Mouse (Mus musculus): ENCODE measurements around the gene Klhdc1.

- TF ChIP-seq CTCF (IDR thresholded peaks at IDR 0.05; ENCODE audit: low read depth), result no peak
- no peak for TF ChIP-seq EP300 (IDR thresholded peaks at IDR 0.05; ENCODE audit: low read depth)
These were observed 46.6 kb downstream of the Klhdc1 start for GRCm38 (mm10) chr12:69287535-69287934.

Measured in heart, postnatal 0 days (tissue).